Mouse (Mus musculus) MEL (cell line): ENCODE data around the gene Pdcd2l. TPM values are rescaled to one million over a fixed set of nuclear protein-coding genes. Genes with fewer than 3 reads are reported as not detected.

Experiments
- DNase-seq: peaks from one replicate; pipeline ENCODE4 v3.0.0; 2011; ENCODE audit warnings: low read depth, low spot score
- H3K27ac ChIP-seq: 2 replicates; pipeline ENCODE4 v1.5.1; 2012; ENCODE audit warnings: low read depth, mild to moderate bottlenecking, control low read depth, low read length, moderate library complexity; ENCODE audit not compliant: control insufficient read depth
- H3K27me3 ChIP-seq, 2 experiments: fragments of 150-350 bp in 1 of 2; sonication (generic) in 1 of 2; 2 replicates each; pipeline ENCODE4 v1.6.1; 2012; ENCODE audit warnings: low read length in 2 of 2, mild to moderate bottlenecking in 2 of 2, improper control_type of control experiment in 1 of 2, moderate library complexity in 1 of 2; ENCODE audit not compliant: insufficient read depth in 2 of 2, control insufficient read depth in 1 of 2
- H3K36me3 ChIP-seq, 2 experiments: 2 replicates each; pipeline ENCODE4 v1.6.1; 2012 to 2014; ENCODE audit warnings: low read length in 2 of 2, improper control_type of control experiment in 1 of 2, inconsistent platforms in 1 of 2, mild to moderate bottlenecking in 1 of 2; ENCODE audit not compliant: insufficient read depth in 2 of 2, control insufficient read depth in 1 of 2
- H3K4me1 ChIP-seq, 2 experiments: fragments of 150-350 bp in 1 of 2; sonication (generic) in 1 of 2; 2 replicates each; pipeline ENCODE4 v1.6.1; 2012; ENCODE audit warnings: low read length in 2 of 2, improper control_type of control experiment in 1 of 2, mild to moderate bottlenecking in 1 of 2; ENCODE audit not compliant: insufficient read depth in 2 of 2, control insufficient read depth in 1 of 2
- H3K4me3 ChIP-seq, 2 experiments: fragments of 150-350 bp in 1 of 2; sonication (generic) in 1 of 2; 2 replicates each; pipeline ENCODE4 v1.5.1; 2012; ENCODE audit warnings: low read depth in 2 of 2, low read length in 2 of 2, mild to moderate bottlenecking in 2 of 2, moderate library complexity in 2 of 2, control low read depth in 1 of 2, improper control_type of control experiment in 1 of 2; ENCODE audit not compliant: control insufficient read depth in 1 of 2, insufficient read depth in 1 of 2
- H3K79me2 ChIP-seq: 2 replicates; pipeline ENCODE4 v1.6.1; 2012; ENCODE audit warnings: mild to moderate bottlenecking, low read length, moderate library complexity; ENCODE audit not compliant: control insufficient read depth, poor library complexity, insufficient read depth
- H3K9ac ChIP-seq: 2 replicates; pipeline ENCODE4 v1.6.1; 2012; ENCODE audit warnings: low read depth, mild to moderate bottlenecking, control low read depth, low read length, moderate library complexity; ENCODE audit not compliant: control insufficient read depth, poor library complexity, severe bottlenecking
- H3K9me3 ChIP-seq: fragments of 150-350 bp; sonication (generic); replicated peaks from 2 replicates; pipeline ENCODE4 v1.6.1; 2012; ENCODE audit warnings: mild to moderate bottlenecking, low read length, improper control_type of control experiment, moderate library complexity; ENCODE audit not compliant: insufficient read depth
- EP300 ChIP-seq, 2 experiments: IDR thresholded peaks; 2 replicates each; pipeline ENCODE4 v1.6.1; 2011; ENCODE audit warnings: improper control_type of control experiment in 2 of 2, low read length in 2 of 2, low read depth in 1 of 2, mild to moderate bottlenecking in 1 of 2
- GABPA ChIP-seq: IDR thresholded peaks from 2 replicates; pipeline ENCODE4 v1.6.1; 2012; ENCODE audit warnings: low read depth, mild to moderate bottlenecking, inconsistent platforms, low read length, improper control_type of control experiment, moderate library complexity
- GATA1 ChIP-seq: IDR thresholded peaks from 2 replicates; pipeline ENCODE4 v1.6.1; 2011; ENCODE audit warnings: low read depth, low read length, improper control_type of control experiment
- HCFC1 ChIP-seq: IDR thresholded peaks from 2 replicates; pipeline ENCODE4 v1.6.1; 2012; ENCODE audit warnings: low read depth, mild to moderate bottlenecking, inconsistent platforms, low read length, improper control_type of control experiment, moderate library complexity
- JUND ChIP-seq: IDR thresholded peaks from 2 replicates; pipeline ENCODE4 v1.6.1; 2011; ENCODE audit warnings: low read depth, mild to moderate bottlenecking, improper control_type of control experiment, low read length
- MEF2A ChIP-seq: IDR thresholded peaks from 2 replicates; pipeline ENCODE4 v1.6.1; 2014; ENCODE audit warnings: low read depth, mild to moderate bottlenecking, inconsistent platforms, low read length, improper control_type of control experiment; ENCODE audit not compliant: poor library complexity, insufficient replicate concordance, severe bottlenecking; ENCODE audit errors: extremely low read depth
- MYB ChIP-seq: IDR thresholded peaks from 2 replicates; pipeline ENCODE4 v1.6.1; 2011; ENCODE audit warnings: mild to moderate bottlenecking, low read depth, low read length, improper control_type of control experiment
- NRF1 ChIP-seq: IDR thresholded peaks from 2 replicates; pipeline ENCODE4 v1.6.1; 2014; ENCODE audit warnings: low read depth, mild to moderate bottlenecking, inconsistent platforms, low read length, improper control_type of control experiment, moderate library complexity; ENCODE audit not compliant: poor library complexity, insufficient read depth, severe bottlenecking
- POLR2AphosphoS2 ChIP-seq: IDR thresholded peaks from 2 replicates; pipeline ENCODE4 v1.6.1; 2011; ENCODE audit warnings: low read length, improper control_type of control experiment
- RAD21 ChIP-seq: IDR thresholded peaks from 2 replicates; pipeline ENCODE4 v1.6.1; 2011; ENCODE audit warnings: mild to moderate bottlenecking, low read depth, low read length, improper control_type of control experiment
- RCOR1 ChIP-seq: IDR thresholded peaks from 2 replicates; pipeline ENCODE4 v1.6.1; 2012; ENCODE audit warnings: low read depth, mild to moderate bottlenecking, inconsistent platforms, low read length, improper control_type of control experiment
- SIN3A ChIP-seq: IDR thresholded peaks from 2 replicates; pipeline ENCODE4 v1.6.1; 2012; ENCODE audit warnings: low read length, improper control_type of control experiment, inconsistent platforms
- TAL1 ChIP-seq: IDR thresholded peaks from 2 replicates; pipeline ENCODE4 v1.6.1; 2012; ENCODE audit warnings: mild to moderate bottlenecking, inconsistent platforms, low read length, moderate library complexity, mixed read lengths
- TCF12 ChIP-seq: IDR thresholded peaks from 2 replicates; pipeline ENCODE4 v1.6.1; 2014; ENCODE audit warnings: low read depth, mild to moderate bottlenecking, inconsistent platforms, low read length, improper control_type of control experiment, moderate library complexity
- USF2 ChIP-seq, 2 experiments: IDR thresholded peaks; 2 replicates each; pipeline ENCODE4 v1.6.1; 2011 to 2012; ENCODE audit warnings: improper control_type of control experiment in 2 of 2, low read length in 2 of 2, borderline replicate concordance in 1 of 2, inconsistent platforms in 1 of 2, low read depth in 1 of 2, mild to moderate bottlenecking in 1 of 2; ENCODE audit not compliant: insufficient read depth in 1 of 2
- ZKSCAN1 ChIP-seq: IDR thresholded peaks from 2 replicates; pipeline ENCODE4 v1.6.1; 2012; ENCODE audit warnings: low read depth, mild to moderate bottlenecking, inconsistent platforms, low read length, improper control_type of control experiment, moderate library complexity
- ZNF384 ChIP-seq: IDR thresholded peaks from 2 replicates; pipeline ENCODE4 v1.6.1; 2012; ENCODE audit warnings: low read depth, mild to moderate bottlenecking, inconsistent platforms, low read length, improper control_type of control experiment
- polyA plus RNA-seq, 2 experiments: library from polyadenylated mRNA; stranded (reverse) in 1 of 2; unstranded in 1 of 2; fragments of >175 nt in 1 of 2; fragments of >200 nt in 1 of 2; gene quantifications; 2 replicates each; pipeline versions ENCODE4 v1.2.1 to v1.2.4; 2012; ENCODE audit warnings: low replicate concordance in 2 of 2, low read depth in 1 of 2; ENCODE audit not compliant: insufficient read length in 2 of 2, insufficient read depth in 1 of 2, missing spikeins in 1 of 2
- total RNA-seq: library from RNA; depleted of rRNA; stranded (reverse); fragments of 300-350 nt; gene quantifications from 2 replicates; pipeline ENCODE4 v1.2.3, GENCODE M21; 2012

The Pdcd2l gene
- total and polyA plus RNA-seq, 3 experiments = 25.7 to 26.6 TPM; not detected in 1

DNA sequence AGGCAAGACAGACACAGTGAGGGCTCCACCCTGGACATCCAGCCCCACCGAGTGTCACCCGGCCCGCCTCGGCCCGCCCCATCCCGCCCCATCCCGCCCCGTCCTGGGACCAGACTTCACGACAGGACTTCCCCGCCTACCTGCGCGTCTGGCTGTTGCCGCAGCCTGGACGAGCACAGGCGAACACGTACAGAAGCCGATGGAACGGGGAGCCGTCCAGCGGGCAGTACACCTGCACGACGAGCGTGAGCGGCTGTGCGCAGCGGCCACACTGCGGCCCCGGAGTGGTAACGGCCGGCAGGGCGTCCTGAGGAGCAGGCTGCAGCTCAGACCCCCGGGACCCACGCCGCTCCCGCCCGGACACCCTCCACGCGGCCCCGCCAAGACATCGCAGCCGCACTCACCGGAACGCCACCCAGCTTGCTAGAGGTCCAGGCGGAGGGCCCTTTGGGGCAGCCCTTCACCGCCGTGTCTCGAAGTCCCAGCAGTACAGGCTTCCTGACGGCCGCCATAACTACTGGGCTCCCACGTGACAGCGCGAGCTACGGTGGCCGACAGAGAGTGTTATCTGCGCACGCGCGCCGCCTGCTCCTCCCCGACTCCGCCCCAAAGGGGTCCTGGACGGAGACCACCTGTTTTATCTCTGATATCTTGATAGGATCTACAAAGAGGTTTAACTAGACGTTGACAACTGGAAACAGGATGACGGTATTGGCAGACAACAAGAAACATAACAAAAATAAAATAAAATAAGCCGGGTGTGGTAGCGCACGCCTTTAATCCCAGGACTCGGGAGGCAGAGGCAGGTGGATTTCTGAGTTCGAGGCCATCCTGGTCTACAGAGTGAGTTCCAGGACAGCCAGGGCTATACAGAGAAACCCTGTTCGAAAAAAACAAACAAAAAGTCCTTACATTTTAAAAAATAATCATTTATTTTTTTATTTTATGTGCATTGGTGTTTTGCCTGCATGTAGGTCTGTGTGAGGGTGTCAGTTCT lies at the start of gene Pdcd2l (continued):
- no peak for TF ChIP-seq RAD21
- no peak for TF ChIP-seq RCOR1
- TF ChIP-seq TAL1 = no peak
- no peak for TF ChIP-seq GABPA
- no peak for TF ChIP-seq ZNF384
- 0 out of 2 replicates have a peak, but pooled peaks have one; percentile 12 for TF ChIP-seq MYB

DNA sequence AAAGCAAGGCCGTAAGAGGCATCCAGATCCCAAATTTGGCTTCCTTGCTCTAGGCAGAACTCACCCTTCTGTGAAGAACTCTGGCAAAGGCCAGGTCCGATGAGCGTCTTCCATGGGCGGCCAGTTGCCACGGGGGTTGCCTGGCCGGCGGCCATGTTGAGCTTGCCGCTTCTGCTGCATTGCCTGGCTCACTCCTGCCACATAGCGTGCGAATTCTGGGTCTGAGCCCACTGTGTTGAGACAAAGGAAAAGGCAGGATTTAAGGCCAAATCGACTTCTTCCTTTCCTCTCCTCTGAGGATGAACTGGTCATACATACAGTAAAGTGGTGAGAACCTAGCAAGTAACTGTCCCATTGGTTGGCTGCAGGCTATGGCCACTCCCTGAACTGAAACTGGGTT lies 45.7 kb upstream of the Pdcd2l start:
- TF ChIP-seq RAD21 = no peak
- TF ChIP-seq, all 39 proteins: peak for 0
- Histone ChIP-seq H3K36me3 (peaks cover 0 to 2% of the 10 kb centered on the region in 2 experiments; a peak in 2 of 4 replicates), H3K27ac (no peak overlapping the region), H3K9ac (no peak overlapping the region), H3K4me3 (no peak overlapping the region), H3K27me3 (no peaks in the 10 kb centered on the region), H3K4me1 (peaks cover 0 to 4% of the 10 kb centered on the region in 2 experiments; a peak in 1 of 4 replicates), H3K79me2 (no peaks in the 10 kb centered on the region), H3K9me3 (no peaks in the 10 kb centered on the region)
- DNase-seq = no peak

- H3K36me3 ChIP-seq = no peaks in the 10 kb centered on the region
- TF ChIP-seq POLR2AphosphoS2 (no peak), GABPA (no peak), ZKSCAN1 (no peak), MEF2A (no peak), NRF1 (no peak), HCFC1 (no peak), JUND (no peak), GATA1 (no peak), EP300 (IDR thresholded peaks at IDR 0.05; ENCODE audit: low read depth in 1 of 2, low read length in 2 of 2) (no peak), USF2 (IDR thresholded peaks at IDR 0.05; ENCODE audit: borderline replicate concordance in 1 of 2, insufficient read depth in 1 of 2, low read depth in 1 of 2, low read length in 2 of 2) (no peak), SIN3A (no peak), TCF12 (no peak)
- no peak overlapping the region for H3K27ac ChIP-seq
Observed at GRCm38 (mm10) chr7:34238086-34238485, 41.6 kb upstream of the Pdcd2l start.

More at GRCm38 (mm10) chr7:34238086-34238485, 41.6 kb upstream of the Pdcd2l start:
- H3K27me3 ChIP-seq = no peaks in the 10 kb centered on the region
- no peaks in the 10 kb centered on the region for H3K4me1 ChIP-seq
- H3K4me3 ChIP-seq = no peak overlapping the region
- DNase-seq = no peak
- H3K79me2 ChIP-seq = no peaks in the 10 kb centered on the region; the same call in 1 of the 2 replicates
- no peaks in the 10 kb centered on the region for H3K9me3 ChIP-seq
- no peak overlapping the region for H3K9ac ChIP-seq
